Mouse (Mus musculus): ENCODE data around the gene Tenm2. TPM values are rescaled to one million over a fixed set of nuclear protein-coding genes. Genes with fewer than 3 reads are reported as not detected.

The Tenm2 gene
- polyA plus RNA-seq, 1 experiment from 2014 or later: 0.95 TPM

DNA sequence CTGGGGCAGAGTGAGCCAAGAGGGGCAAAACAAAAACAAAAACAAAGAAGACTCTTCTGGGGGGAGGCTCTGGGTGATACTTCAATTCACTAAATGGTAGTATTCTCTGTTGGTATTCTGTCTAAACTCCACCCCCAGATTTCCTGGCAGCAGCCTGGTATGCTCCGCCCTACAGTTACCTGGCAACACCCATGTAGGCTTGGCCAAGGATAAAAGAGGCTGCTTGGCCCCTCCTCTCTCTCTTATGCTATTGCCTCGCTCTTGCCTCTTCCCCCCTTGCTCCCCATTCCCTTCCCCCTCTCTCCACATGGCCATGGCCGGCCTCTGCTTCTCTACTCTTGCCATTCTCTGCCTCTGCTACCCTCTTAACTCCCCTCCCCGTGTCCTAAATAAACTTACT lies 687.6 kb downstream of the Tenm2 start:
- Histone ChIP-seq H3K9me3 (ENCODE audit: control insufficient read depth, low read length) (no peaks in the 10 kb centered on the region), H3K36me3 (ENCODE audit: control insufficient read depth, insufficient read depth, low read length) (no peaks in the 10 kb centered on the region), H3K4me2 (replicated peaks; ENCODE audit: low read depth, low read length) (no peak overlapping the region), H3K27me3 (ENCODE audit: control insufficient read depth, insufficient read depth, low read length) (no peaks in the 10 kb centered on the region), H3K9ac (ENCODE audit: low read depth, low read length) (no peak overlapping the region), H3K27ac (ENCODE audit: low read depth, low read length) (no peak overlapping the region), H3K4me3 (ENCODE audit: low read length) (no peak overlapping the region), H3K4me1 (ENCODE audit: control insufficient read depth, insufficient read depth, low read length) (no peaks in the 10 kb centered on the region)
- WGBS: 87% methylated on average over 4 of the region's 4 CpGs
- ATAC-seq (ENCODE audit: low FRiP score, low TSS enrichment): no peak; the same call in 1 of the 2 replicates

DNA sequence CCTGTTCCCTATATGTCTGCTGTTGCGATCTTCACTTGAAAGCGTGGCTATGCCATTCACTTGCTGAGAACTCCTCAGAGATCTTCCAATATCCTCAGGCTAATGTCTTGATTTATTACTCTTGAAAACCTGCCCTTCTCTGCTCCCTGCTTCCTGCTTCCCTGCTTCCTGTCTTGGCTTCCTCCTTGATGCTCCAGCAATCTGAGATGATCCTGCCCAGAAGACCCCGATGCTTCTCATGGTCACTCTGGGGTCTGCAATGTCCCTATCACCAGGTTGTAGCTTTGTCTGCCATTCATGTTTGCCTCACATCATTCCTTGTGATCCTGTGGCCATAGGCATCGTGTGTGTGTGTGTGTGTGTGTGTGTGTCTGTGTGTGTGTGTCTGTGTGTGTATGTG lies 697.6 kb downstream of the Tenm2 start:
- Histone ChIP-seq H3K4me3 (ENCODE audit: low read length) (no peak overlapping the region), H3K27me3 (ENCODE audit: control insufficient read depth, insufficient read depth, low read length) (no peaks in the 10 kb centered on the region), H3K27ac (ENCODE audit: low read depth, low read length) (no peak overlapping the region), H3K4me2 (replicated peaks; ENCODE audit: low read depth, low read length) (no peak overlapping the region), H3K9me3 (ENCODE audit: control insufficient read depth, low read length) (no peaks in the 10 kb centered on the region), H3K9ac (ENCODE audit: low read depth, low read length) (no peak overlapping the region), H3K4me1 (ENCODE audit: control insufficient read depth, insufficient read depth, low read length) (no peaks in the 10 kb centered on the region), H3K36me3 (ENCODE audit: control insufficient read depth, insufficient read depth, low read length) (no peaks in the 10 kb centered on the region)
- WGBS: 55% methylated on average over 4 of the region's 4 CpGs
- ATAC-seq (ENCODE audit: low FRiP score, low TSS enrichment): peak; percentile 62; the same call in 1 of the 2 replicates

DNA sequence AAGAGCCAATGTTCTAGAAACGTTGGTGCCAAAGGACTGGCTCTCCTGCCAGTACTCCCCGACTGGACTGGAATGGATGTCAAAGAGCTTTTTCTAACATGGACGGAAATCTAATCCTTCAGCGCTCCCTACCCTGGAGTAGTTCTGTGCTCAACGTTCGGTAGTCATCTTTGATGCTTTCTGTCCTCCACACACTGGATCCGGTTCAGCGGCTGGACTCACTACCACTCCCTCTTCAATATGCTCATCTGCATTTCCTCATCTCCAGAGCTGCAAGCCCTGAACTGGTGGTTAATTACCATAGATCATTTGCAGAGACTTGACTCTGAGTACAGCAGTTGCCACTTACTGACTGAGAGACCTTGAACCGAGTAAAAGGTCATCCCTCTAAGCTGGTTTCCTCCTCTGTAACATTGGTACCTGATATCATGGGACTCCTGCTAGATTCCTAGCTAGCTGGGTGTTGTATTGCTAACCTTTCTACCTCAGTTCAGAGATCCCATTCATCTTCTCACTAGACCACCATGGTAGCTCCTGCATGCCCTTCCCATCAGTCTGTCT lies 698.1 kb downstream of the Tenm2 start:
- no peak overlapping the region for H3K27ac ChIP-seq (ENCODE audit: low read depth, low read length)
- H3K36me3 ChIP-seq (ENCODE audit: control insufficient read depth, insufficient read depth, low read length): no peaks in the 10 kb centered on the region
- no peaks in the 10 kb centered on the region for H3K4me1 ChIP-seq (ENCODE audit: control insufficient read depth, insufficient read depth, low read length)
- H3K27me3 ChIP-seq (ENCODE audit: control insufficient read depth, insufficient read depth, low read length): no peaks in the 10 kb centered on the region
- no peaks in the 10 kb centered on the region for H3K9me3 ChIP-seq (ENCODE audit: control insufficient read depth, low read length)
- no peak overlapping the region for H3K4me3 ChIP-seq (ENCODE audit: low read length)
- peak; percentile 89 for ATAC-seq (ENCODE audit: low FRiP score, low TSS enrichment)
- H3K9ac ChIP-seq (ENCODE audit: low read depth, low read length): no peak overlapping the region
- H3K4me2 ChIP-seq (replicated peaks; ENCODE audit: low read depth, low read length): no peak overlapping the region
- 50% methylated on average over 9 of the region's 9 CpGs for WGBS

DNA sequence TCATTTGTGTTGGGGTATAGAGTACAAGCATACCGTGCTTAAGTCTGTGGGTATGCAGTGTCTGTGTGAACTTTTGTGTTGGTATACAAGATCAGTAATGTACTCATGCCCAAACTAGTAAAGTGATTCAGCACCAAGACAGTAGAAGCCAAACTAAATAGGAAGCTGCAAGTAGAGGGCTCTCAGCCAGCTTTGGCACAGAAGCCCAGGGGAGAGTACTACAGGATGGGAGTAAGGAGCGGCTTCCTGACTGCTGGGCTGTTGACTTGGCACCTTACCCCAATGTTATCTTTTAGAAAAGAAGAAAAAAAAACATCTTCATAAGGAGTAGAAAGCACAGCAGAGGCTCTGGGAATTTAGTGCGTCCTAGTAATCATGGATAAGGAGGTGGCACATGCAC lies 700.2 kb downstream of the Tenm2 start:
- Histone ChIP-seq H3K4me1 (ENCODE audit: control insufficient read depth, insufficient read depth, low read length) (no peaks in the 10 kb centered on the region), H3K36me3 (ENCODE audit: control insufficient read depth, insufficient read depth, low read length) (no peaks in the 10 kb centered on the region), H3K9ac (ENCODE audit: low read depth, low read length) (no peak overlapping the region), H3K9me3 (ENCODE audit: control insufficient read depth, low read length) (no peaks in the 10 kb centered on the region), H3K27me3 (ENCODE audit: control insufficient read depth, insufficient read depth, low read length) (no peaks in the 10 kb centered on the region), H3K4me2 (replicated peaks; ENCODE audit: low read depth, low read length) (no peak overlapping the region), H3K27ac (ENCODE audit: low read depth, low read length) (no peak overlapping the region), H3K4me3 (ENCODE audit: low read length) (no peak overlapping the region)
- ATAC-seq (ENCODE audit: low FRiP score, low TSS enrichment): no peak
- 89% methylated on average over 3 of the region's 3 CpGs for WGBS

DNA sequence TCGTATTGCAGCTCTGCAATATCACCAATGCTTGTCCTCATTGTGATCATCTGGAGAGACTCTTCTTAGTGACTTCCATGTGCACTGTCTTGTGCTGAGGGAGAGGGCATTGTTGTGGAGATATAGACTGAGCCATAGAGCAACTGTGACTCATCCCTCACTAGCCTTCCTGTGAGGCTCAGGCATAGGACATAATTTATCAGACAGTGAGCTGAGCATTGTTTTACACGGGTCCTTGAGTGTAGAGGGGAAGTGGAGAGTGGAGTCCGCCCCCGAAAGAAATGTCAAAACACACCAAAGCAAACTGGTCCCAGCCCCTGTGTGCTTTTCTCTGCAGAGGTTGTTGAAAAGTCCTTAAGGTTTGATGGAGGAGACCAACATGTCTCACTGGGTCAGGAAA lies 704.1 kb downstream of the Tenm2 start:
- Histone ChIP-seq H3K4me2 (replicated peaks; ENCODE audit: low read depth, low read length) (no peak overlapping the region), H3K9ac (ENCODE audit: low read depth, low read length) (no peak overlapping the region), H3K27ac (ENCODE audit: low read depth, low read length) (no peak overlapping the region), H3K4me3 (ENCODE audit: low read length) (no peak overlapping the region), H3K27me3 (ENCODE audit: control insufficient read depth, insufficient read depth, low read length) (no peaks in the 10 kb centered on the region), H3K36me3 (ENCODE audit: control insufficient read depth, insufficient read depth, low read length) (no peaks in the 10 kb centered on the region), H3K4me1 (ENCODE audit: control insufficient read depth, insufficient read depth, low read length) (no peaks in the 10 kb centered on the region), H3K9me3 (ENCODE audit: control insufficient read depth, low read length) (no peaks in the 10 kb centered on the region)
- 49% methylated on average over 4 of the region's 4 CpGs for WGBS
- ATAC-seq (ENCODE audit: low FRiP score, low TSS enrichment): no peak

DNA sequence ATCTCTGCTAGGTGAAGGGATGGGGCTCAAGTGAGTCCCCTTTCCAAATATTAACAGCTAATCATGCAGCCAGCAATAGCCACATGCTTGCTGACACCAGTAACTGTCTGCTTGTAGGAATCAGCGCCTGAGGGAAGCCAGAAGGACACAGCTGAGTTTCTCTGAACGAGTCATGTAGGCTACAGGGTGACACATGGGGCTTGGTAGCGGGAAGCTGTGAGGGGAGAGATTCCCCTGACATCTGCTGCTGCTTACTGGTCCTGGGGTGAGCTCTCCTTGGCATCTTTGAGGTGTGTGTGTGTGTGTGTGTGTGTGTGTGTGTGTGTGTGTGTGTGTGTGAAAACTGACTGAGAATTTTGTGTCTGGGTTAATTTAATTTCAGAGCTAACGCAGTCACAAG lies 708.3 kb downstream of the Tenm2 start:
- Histone ChIP-seq H3K36me3 (ENCODE audit: control insufficient read depth, insufficient read depth, low read length) (no peaks in the 10 kb centered on the region), H3K4me1 (ENCODE audit: control insufficient read depth, insufficient read depth, low read length) (no peaks in the 10 kb centered on the region), H3K9ac (ENCODE audit: low read depth, low read length) (no peak overlapping the region), H3K9me3 (ENCODE audit: control insufficient read depth, low read length) (no peaks in the 10 kb centered on the region), H3K4me3 (ENCODE audit: low read length) (no peak overlapping the region), H3K27ac (ENCODE audit: low read depth, low read length) (no peak overlapping the region), H3K27me3 (ENCODE audit: control insufficient read depth, insufficient read depth, low read length) (no peaks in the 10 kb centered on the region), H3K4me2 (replicated peaks; ENCODE audit: low read depth, low read length) (no peak overlapping the region)
- 71% methylated on average over 4 of the region's 4 CpGs for WGBS
- ATAC-seq (ENCODE audit: low FRiP score, low TSS enrichment): no peak

DNA sequence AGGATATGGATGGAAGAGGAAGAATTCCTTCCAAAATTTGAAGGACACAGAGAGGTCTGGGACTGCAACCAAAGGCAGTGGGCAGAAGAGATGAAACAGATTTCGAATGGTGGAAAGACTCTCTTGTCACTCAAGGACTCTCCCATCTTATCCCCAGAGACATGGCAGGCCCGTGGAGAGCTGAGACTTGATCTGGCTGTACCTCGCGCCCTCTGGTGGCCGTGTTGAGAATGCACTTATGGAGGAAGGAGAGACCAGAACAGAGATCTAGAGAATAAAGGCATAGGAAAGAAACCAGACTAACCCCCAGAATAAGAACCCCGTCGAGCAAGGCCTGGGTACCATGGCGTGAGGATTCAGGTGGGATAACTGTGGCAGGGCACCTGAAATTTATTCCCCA lies 709.4 kb downstream of the Tenm2 start:
- Histone ChIP-seq H3K9ac (ENCODE audit: low read depth, low read length) (no peak overlapping the region), H3K4me2 (replicated peaks; ENCODE audit: low read depth, low read length) (no peak overlapping the region), H3K27ac (ENCODE audit: low read depth, low read length) (no peak overlapping the region), H3K9me3 (ENCODE audit: control insufficient read depth, low read length) (no peaks in the 10 kb centered on the region), H3K27me3 (ENCODE audit: control insufficient read depth, insufficient read depth, low read length) (no peaks in the 10 kb centered on the region), H3K36me3 (ENCODE audit: control insufficient read depth, insufficient read depth, low read length) (no peaks in the 10 kb centered on the region), H3K4me1 (ENCODE audit: control insufficient read depth, insufficient read depth, low read length) (no peaks in the 10 kb centered on the region), H3K4me3 (ENCODE audit: low read length) (no peak overlapping the region)
- ATAC-seq (ENCODE audit: low FRiP score, low TSS enrichment): no peak
- 14% methylated on average over 8 of the region's 8 CpGs for WGBS

DNA sequence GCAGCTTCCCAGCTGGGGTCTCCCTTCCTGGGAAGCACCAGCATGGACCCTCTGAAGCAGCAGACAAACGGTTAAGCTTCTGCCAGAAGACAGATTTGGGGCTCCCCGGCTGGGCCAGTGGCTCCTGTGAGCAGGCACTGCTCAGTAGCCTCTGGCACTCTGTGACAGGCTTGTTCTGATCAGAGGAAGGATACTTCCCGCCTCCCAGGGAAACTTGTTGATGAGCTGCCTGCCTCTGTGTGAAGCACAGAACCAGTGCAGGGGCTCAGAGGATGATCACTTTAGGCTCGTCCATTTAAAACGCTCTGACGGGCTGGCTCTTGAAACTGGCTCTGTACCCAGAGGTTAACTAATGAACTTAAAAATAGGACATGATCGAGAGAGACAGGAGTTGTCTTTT lies 723.3 kb downstream of the Tenm2 start:
- H3K9ac ChIP-seq (ENCODE audit: low read depth, low read length): no peak overlapping the region

DNA sequence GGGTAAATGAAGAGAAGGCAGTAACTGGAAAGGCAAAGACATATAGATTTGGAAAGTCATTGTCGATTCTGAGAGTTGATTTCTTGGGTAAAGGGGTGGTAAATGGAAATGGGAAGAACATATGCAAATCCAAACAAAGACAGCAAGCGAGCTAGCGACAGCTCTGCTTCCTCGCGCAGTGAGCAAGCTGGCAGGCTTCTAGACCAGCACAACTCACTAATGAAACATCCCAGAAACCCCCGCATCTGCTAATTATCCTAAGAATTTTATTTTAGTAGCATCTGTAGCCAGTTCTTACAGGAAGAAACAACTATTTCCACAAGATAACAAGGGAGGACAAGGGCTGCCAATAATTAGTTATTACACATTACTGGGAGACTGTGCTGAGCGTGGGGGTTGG lies 727.5 kb downstream of the Tenm2 start:
- Histone ChIP-seq H3K4me1 (ENCODE audit: control insufficient read depth, insufficient read depth, low read length) (no peaks in the 10 kb centered on the region), H3K4me3 (ENCODE audit: low read length) (no peak overlapping the region), H3K27ac (ENCODE audit: low read depth, low read length) (no peak overlapping the region), H3K9me3 (ENCODE audit: control insufficient read depth, low read length) (no peaks in the 10 kb centered on the region), H3K4me2 (replicated peaks; ENCODE audit: low read depth, low read length) (no peak overlapping the region), H3K36me3 (ENCODE audit: control insufficient read depth, insufficient read depth, low read length) (no peaks in the 10 kb centered on the region), H3K27me3 (ENCODE audit: control insufficient read depth, insufficient read depth, low read length) (no peaks in the 10 kb centered on the region), H3K9ac (ENCODE audit: low read depth, low read length) (no peak overlapping the region)
- no peak for ATAC-seq (ENCODE audit: low FRiP score, low TSS enrichment)
- 83% methylated on average over 7 of the region's 7 CpGs for WGBS

More for the DNA sequence above, 723.3 kb downstream of the Tenm2 start:
- no peak overlapping the region for H3K4me2 ChIP-seq (replicated peaks; ENCODE audit: low read depth, low read length)
- H3K36me3 ChIP-seq (ENCODE audit: control insufficient read depth, insufficient read depth, low read length): no peaks in the 10 kb centered on the region
- no peak overlapping the region for H3K4me3 ChIP-seq (ENCODE audit: low read length)
- H3K27ac ChIP-seq (ENCODE audit: low read depth, low read length): no peak overlapping the region
- no peaks in the 10 kb centered on the region for H3K27me3 ChIP-seq (ENCODE audit: control insufficient read depth, insufficient read depth, low read length)
- no peaks in the 10 kb centered on the region for H3K9me3 ChIP-seq (ENCODE audit: control insufficient read depth, low read length)
- H3K4me1 ChIP-seq (ENCODE audit: control insufficient read depth, insufficient read depth, low read length): no peaks in the 10 kb centered on the region
- ATAC-seq (ENCODE audit: low FRiP score, low TSS enrichment): no peak
- 59% methylated on average over 7 of the region's 7 CpGs for WGBS
